Mouse (Mus musculus): Measurements from ENCODE around the gene Prss23. TPM values are rescaled to one million over a fixed set of nuclear protein-coding genes. Genes with fewer than 3 reads are reported as not detected.

The Prss23 gene
- 0.21 and 0.97 TPM in 2 replicates for polyA plus RNA-seq (2012; ENCODE audit: low replicate concordance)

DNA sequence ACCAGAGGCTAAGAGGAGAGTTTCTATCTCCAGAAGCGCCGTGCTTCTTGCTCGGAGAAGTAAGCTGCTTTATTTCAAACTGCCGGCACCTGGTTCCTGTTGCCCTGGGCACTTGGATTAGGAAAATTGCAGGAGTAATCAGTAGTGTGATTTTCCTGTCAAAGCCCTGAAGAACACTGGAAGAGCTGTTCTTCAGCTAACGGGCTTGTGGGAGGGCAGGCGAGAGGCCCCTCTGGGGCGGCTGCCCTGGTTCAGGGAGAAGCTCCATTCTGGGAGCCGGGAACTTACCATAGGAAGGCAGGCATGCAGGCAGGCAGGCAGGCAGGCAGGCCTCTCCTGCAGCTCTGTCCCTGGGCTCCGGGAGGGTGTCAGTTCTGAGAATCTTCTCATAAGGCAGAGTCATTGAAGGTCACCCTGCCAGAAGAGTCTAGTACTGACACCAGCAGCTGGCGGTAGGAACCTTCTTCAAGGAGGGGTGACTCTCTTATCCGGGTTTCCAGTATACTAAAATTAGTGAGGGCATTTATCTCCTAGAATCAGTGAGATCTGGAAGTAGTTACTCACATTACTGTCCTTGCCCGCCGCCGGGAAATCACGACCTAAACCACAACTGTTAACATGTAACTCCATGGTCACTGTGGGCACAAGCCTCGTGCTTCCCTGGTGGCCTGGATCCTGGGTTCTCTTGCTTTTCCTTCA lies at the start of gene Prss23:
Gene Prss23 (minus strand): TSS at position 457 of the 699 bp plus-strand sequence.

Other genes starting within 250 kb of the Prss23 start
- 83.0 and 111 TPM in 2 replicates for gene Tmem135, start 123.0 kb downstream of the Prss23 start, polyA plus RNA-seq (2012; ENCODE audit: low replicate concordance)
- gene Fzd4, start 122.8 kb downstream of the Prss23 start, polyA plus RNA-seq (2012; ENCODE audit: low replicate concordance), result 0.24 and 0.26 TPM in 2 replicates
- gene Me3, start 105.2 kb upstream of the Prss23 start, polyA plus RNA-seq (2012; ENCODE audit: low replicate concordance), result 0.24 and 1.3 TPM in 2 replicates

Data from hematopoietic multipotent progenitor cell, adult 10-12 weeks (in vitro differentiated cells).